Mouse (Mus musculus): ENCODE data around the gene Atp23.

DNA sequence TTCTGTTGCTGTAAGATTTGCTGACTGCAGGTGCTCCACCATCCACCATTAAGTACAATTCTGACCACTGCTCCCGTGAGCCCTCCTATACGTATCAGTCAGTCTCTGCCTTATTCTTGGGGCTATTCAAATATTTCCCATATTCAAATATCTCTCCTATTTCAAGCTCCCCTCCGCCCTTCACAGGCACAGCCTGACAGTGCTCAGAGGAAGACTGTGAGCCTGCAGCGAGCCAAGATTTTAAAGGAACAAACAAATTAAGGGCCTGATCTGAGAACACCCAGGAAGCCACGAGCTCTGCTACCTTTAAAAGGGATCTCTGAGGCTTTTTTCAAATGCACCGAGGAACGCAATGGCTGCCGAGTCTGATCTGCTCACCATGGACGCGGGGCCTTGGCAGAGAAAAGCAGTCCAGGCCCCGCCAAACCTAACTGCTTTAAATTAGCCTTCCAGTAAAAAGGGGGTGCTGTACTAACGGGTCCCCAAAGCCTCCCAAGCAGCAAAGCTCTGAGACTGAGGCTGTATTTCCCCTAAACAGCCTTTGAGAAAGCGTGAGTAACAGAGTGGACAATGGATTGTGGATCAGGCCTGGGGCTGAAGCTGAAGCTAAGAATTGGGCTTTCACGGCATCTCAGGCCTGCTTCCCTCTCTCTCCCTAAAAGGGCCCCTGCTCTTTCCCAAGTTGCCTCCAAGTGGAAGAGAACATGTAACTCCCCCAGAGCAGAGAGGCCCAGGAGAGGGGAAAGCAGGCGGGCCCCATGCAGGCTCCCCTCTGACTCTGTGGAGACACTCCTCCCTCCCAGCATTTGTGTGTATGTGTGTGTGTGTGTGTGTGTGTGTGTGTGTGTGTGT lies 29.3 kb upstream of the Atp23 start:
- TF ChIP-seq CTCF (IDR thresholded peaks at IDR 0.05; ENCODE audit: low read depth, low read length) (no peak), POLR2A (IDR thresholded peaks at IDR 0.05; ENCODE audit: extremely low read depth, insufficient read depth, low read length) (no peak)

Data from liver, adult 2 months (tissue).